Mouse (Mus musculus) forebrain, embryonic 15.5 days (tissue): ENCODE measurements around the gene Ehd3. TPM values are rescaled to one million over a fixed set of nuclear protein-coding genes. Genes with fewer than 3 reads are reported as not detected.
A peak's percentile ranks its signal among the peaks of the same experiment; 100 is the strongest.

ENCODE experiments used
- ATAC-seq: fragments of 200-750 bp; cut with Nextera tagmentation; replicated peaks from 2 replicates; pipeline ENCODE4 v1.8.0; 2017; ENCODE audit warnings: mild to moderate bottlenecking, moderate TSS enrichment, moderate library complexity
- H3K27ac ChIP-seq: fragments of 300-500 bp; sonication (generic); replicated peaks from 2 replicates; pipeline ENCODE4 v1.5.1; 2015; ENCODE audit warnings: mild to moderate bottlenecking, inconsistent platforms
- H3K27me3 ChIP-seq: fragments of 300-500 bp; sonication (generic); 2 replicates; pipeline ENCODE4 v1.6.1; 2015; ENCODE audit warnings: inconsistent platforms
- H3K36me3 ChIP-seq: fragments of 300-500 bp; sonication (generic); 2 replicates; pipeline ENCODE4 v1.6.1; 2015; ENCODE audit warnings: mild to moderate bottlenecking, inconsistent platforms
- H3K4me1 ChIP-seq: fragments of 300-500 bp; sonication (generic); 2 replicates; pipeline ENCODE4 v1.6.1; 2015; ENCODE audit warnings: inconsistent platforms
- H3K4me2 ChIP-seq: fragments of 300-500 bp; sonication (generic); replicated peaks from 2 replicates; pipeline ENCODE4 v1.6.1; 2015; ENCODE audit warnings: mild to moderate bottlenecking, inconsistent platforms
- H3K4me3 ChIP-seq: fragments of 300-500 bp; sonication (generic); 2 replicates; pipeline ENCODE4 v1.5.1; 2015; ENCODE audit warnings: mild to moderate bottlenecking, inconsistent platforms
- H3K9ac ChIP-seq: fragments of 300-500 bp; sonication (generic); replicated peaks from 2 replicates; pipeline ENCODE4 v1.6.1; 2015; ENCODE audit warnings: mild to moderate bottlenecking, inconsistent platforms
- H3K9me3 ChIP-seq: fragments of 300-500 bp; sonication (generic); 2 replicates; pipeline ENCODE4 v1.6.1; 2016; ENCODE audit warnings: inconsistent platforms
- WGBS: fragments of 180-500 bp; shearing (Covaris S2); methylation state at CpG from one replicate; pipeline ENCODE4 v1.1.7; 2015; ENCODE audit warnings: mixed read lengths; 5-methylcytosine and 5-hydroxymethylcytosine counted together
- polyA plus RNA-seq: library from polyadenylated mRNA; unstranded; fragments of >200 nt; fragmentation: Nextera tagmentation; extraction: Ambion mirVana; gene quantifications from 2 replicates; pipeline ENCODE4 v1.2.1, GENCODE M21; 2015

Ehd3 gene
- polyA plus RNA-seq, 1 experiment from 2014 or later, result 11.3 TPM

- Histone ChIP-seq H3K4me1 (no peaks in the 10 kb centered on the region), H3K27me3 (no peaks in the 10 kb centered on the region), H3K4me2 (no peak overlapping the region), H3K27ac (no peak overlapping the region), H3K36me3 (no peaks in the 10 kb centered on the region), H3K9me3 (no peaks in the 10 kb centered on the region), H3K4me3 (no peak overlapping the region), H3K9ac (no peak overlapping the region)
- 93% methylated on average over 14 of the region's 14 CpGs for WGBS
- ATAC-seq, result no peak
Measured at GRCm38 (mm10) chr17:73870956-73871605, 67.1 kb downstream of the Ehd3 start.

DNA sequence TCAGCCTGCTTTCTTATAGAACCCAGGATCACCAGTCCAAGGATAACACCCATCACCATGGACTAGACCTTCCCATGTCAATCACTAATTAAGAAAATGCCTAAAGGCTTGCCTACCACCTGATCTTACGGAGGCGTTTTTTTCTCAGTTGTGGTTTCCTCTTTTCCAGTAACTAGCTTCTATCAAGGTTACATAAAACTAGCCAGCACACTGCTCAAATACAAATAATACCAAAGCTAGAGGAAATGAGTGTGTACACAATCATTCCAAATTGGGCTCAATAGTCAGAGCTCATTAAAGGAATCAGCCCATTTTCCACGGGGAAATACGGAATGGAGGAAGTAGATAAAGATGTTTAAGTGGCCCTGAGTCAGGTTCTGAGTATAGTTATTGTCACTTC, 71.3 kb downstream of the Ehd3 start:
- Histone ChIP-seq H3K27me3 (no peaks in the 10 kb centered on the region), H3K9ac (no peak overlapping the region), H3K4me1 (no peaks in the 10 kb centered on the region), H3K4me3 (no peak overlapping the region), H3K36me3 (no peaks in the 10 kb centered on the region), H3K27ac (no peak overlapping the region), H3K4me2 (no peak overlapping the region), H3K9me3 (no peaks in the 10 kb centered on the region)
- no peak for ATAC-seq
- 90% methylated on average over 4 of the region's 4 CpGs for WGBS

- H3K9me3 ChIP-seq, result no peaks in the 10 kb centered on the region
- H3K27me3 ChIP-seq, result no peaks in the 10 kb centered on the region
- H3K4me1 ChIP-seq, result no peaks in the 10 kb centered on the region
- no peak overlapping the region for H3K27ac ChIP-seq
- H3K4me3 ChIP-seq, result no peak overlapping the region
- no peak overlapping the region for H3K4me2 ChIP-seq
- WGBS, result 97% methylated on average over 7 of the region's 7 CpGs
- no peaks in the 10 kb centered on the region for H3K36me3 ChIP-seq
- no peak for ATAC-seq
- H3K9ac ChIP-seq, result no peak overlapping the region
Measured at GRCm38 (mm10) chr17:73875674-73876073, 71.7 kb downstream of the Ehd3 start.

GRCm38 (mm10) chr17:73879262-73879916, 75.5 kb downstream of the Ehd3 start:
- 85% methylated on average over 10 of the region's 10 CpGs for WGBS
- no peaks in the 10 kb centered on the region for H3K27me3 ChIP-seq
- H3K4me2 ChIP-seq, result no peak overlapping the region
- no peaks in the 10 kb centered on the region for H3K36me3 ChIP-seq
- ATAC-seq, result peak; percentile 50; the same call in 1 of the 2 replicates
- no peaks in the 10 kb centered on the region for H3K4me1 ChIP-seq
- H3K4me3 ChIP-seq, result no peak overlapping the region
- no peak overlapping the region for H3K27ac ChIP-seq
- no peaks in the 10 kb centered on the region for H3K9me3 ChIP-seq
- no peak overlapping the region for H3K9ac ChIP-seq

DNA sequence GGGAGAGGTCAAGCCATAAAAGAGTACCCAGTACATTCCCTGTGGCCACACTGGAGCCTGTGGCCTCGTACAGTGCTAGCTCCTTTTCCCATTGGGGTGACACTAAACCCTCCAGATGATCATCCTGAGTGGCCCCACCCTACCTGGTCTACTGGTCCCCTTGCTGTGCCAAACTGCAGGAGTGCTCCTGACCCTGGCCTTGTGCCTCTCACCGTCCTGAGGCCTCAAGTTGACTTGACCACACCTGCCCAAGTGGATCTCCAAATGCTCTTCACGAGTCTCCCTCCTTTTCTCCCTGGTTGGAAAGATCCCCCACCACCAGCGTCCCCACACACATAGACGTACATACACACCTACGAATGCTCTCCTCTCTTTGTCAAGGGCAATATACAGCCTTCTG, 76.4 kb downstream of the Ehd3 start:
- Histone ChIP-seq H3K4me3 (no peak overlapping the region), H3K4me1 (no peaks in the 10 kb centered on the region), H3K36me3 (no peaks in the 10 kb centered on the region), H3K27me3 (no peaks in the 10 kb centered on the region), H3K4me2 (no peak overlapping the region), H3K9ac (no peak overlapping the region), H3K27ac (no peak overlapping the region), H3K9me3 (no peaks in the 10 kb centered on the region)
- WGBS, result 88% methylated on average over 6 of the region's 6 CpGs
- ATAC-seq, result no peak

DNA sequence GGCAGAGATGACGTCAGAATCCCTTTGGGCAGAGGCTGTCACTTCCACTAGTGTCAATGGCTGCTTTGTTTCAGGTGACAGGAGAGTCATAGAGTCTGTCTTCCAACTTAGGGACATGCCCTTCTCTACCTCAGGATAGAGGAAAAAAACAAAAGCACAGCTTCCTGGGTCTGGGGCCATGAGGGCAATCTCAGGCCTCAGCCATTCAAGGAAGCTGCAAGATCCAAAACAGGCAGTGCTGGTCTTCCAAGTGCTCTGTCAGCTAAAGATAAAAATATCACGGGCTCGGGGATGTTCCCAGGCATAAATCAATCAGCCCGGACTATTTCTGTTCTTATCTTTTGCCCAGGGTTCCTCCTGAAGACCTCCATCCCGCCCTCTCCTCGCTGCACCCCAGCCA, 77.4 kb downstream of the Ehd3 start:
- no peak overlapping the region for H3K27ac ChIP-seq
- H3K36me3 ChIP-seq, result no peaks in the 10 kb centered on the region
- H3K4me2 ChIP-seq, result no peak overlapping the region
- no peaks in the 10 kb centered on the region for H3K9me3 ChIP-seq
- no peak overlapping the region for H3K4me3 ChIP-seq
- H3K9ac ChIP-seq, result no peak overlapping the region
- WGBS, result 78% methylated on average over 6 of the region's 6 CpGs
- ATAC-seq, result no peak
- H3K4me1 ChIP-seq, result no peaks in the 10 kb centered on the region
- no peaks in the 10 kb centered on the region for H3K27me3 ChIP-seq

Other genes with a start within 250 kb of the Ehd3 start
- 9.1 and 9.8 TPM in 2 replicates for gene Galnt14, start 93.7 kb upstream of the Ehd3 start, polyA plus RNA-seq
- gene Xdh, start 146.1 kb downstream of the Ehd3 start, polyA plus RNA-seq, result 0.22 and 0.46 TPM in 2 replicates
- gene Srd5a2, start 243.8 kb downstream of the Ehd3 start, polyA plus RNA-seq, result not detected in 2 replicates